Mouse (Mus musculus) liver, embryonic 11.5 days (tissue): Measurements from ENCODE around the gene Jmjd8. TPM values are rescaled to one million over a fixed set of nuclear protein-coding genes. Genes with fewer than 3 reads are reported as not detected.
A peak's percentile ranks its signal among the peaks of the same experiment; 100 is the strongest.

ENCODE experiments used
- ATAC-seq: fragments of 200-750 bp; cut with Nextera tagmentation; replicated peaks from 2 replicates; pipeline ENCODE4 v1.8.0; 2017; ENCODE audit warnings: moderate number of reproducible peaks, mild to moderate bottlenecking, moderate TSS enrichment, moderate library complexity; ENCODE audit not compliant: low FRiP score
- DNase-seq: peaks from one replicate; pipeline ENCODE4 v3.0.0-alpha.2; 2017; ENCODE audit warnings: low spot score
- H3K27ac ChIP-seq: fragments of 300-500 bp; sonication (generic); 2 replicates; pipeline ENCODE4 v1.5.1; 2014; ENCODE audit warnings: mild to moderate bottlenecking, low read depth, low read length, control low read depth
- H3K27me3 ChIP-seq: fragments of 300-500 bp; sonication (generic); replicated peaks from 2 replicates; pipeline ENCODE4 v1.6.1; 2014; ENCODE audit warnings: low read length, mixed read lengths; ENCODE audit not compliant: control insufficient read depth, insufficient read depth
- H3K36me3 ChIP-seq: fragments of 300-500 bp; sonication (generic); 2 replicates; pipeline ENCODE4 v1.6.1; 2014; ENCODE audit warnings: mild to moderate bottlenecking, low read length, moderate library complexity, mixed read lengths; ENCODE audit not compliant: control insufficient read depth, insufficient read depth
- H3K4me1 ChIP-seq: fragments of 300-500 bp; sonication (generic); replicated peaks from 2 replicates; pipeline ENCODE4 v1.6.1; 2014; ENCODE audit warnings: low read length, mixed read lengths; ENCODE audit not compliant: control insufficient read depth, insufficient read depth
- H3K4me2 ChIP-seq: fragments of 300-500 bp; sonication (generic); 2 replicates; pipeline ENCODE4 v1.6.1; 2014; ENCODE audit warnings: mild to moderate bottlenecking, control low read depth, moderate library complexity
- H3K4me3 ChIP-seq: fragments of 300-500 bp; sonication (generic); 2 replicates; pipeline ENCODE4 v1.5.1; 2014; ENCODE audit warnings: low read depth, low read length, control low read depth
- H3K9ac ChIP-seq: fragments of 300-500 bp; sonication (generic); 2 replicates; pipeline ENCODE4 v1.6.1; 2014; ENCODE audit warnings: low read depth, low read length, control low read depth
- H3K9me3 ChIP-seq: fragments of 300-500 bp; sonication (generic); 2 replicates; pipeline ENCODE4 v1.6.1; 2016; ENCODE audit warnings: low read length, inconsistent platforms, mixed read lengths; ENCODE audit not compliant: control insufficient read depth
- WGBS: fragments of 180-500 bp; shearing (Covaris S2); extraction: QIAGEN DNeasy Blood & Tissue Kit; methylation state at CpG from one replicate; pipeline ENCODE4 v1.1.7; 2014; 5-methylcytosine and 5-hydroxymethylcytosine counted together
- polyA plus RNA-seq: library from polyadenylated mRNA; unstranded; fragments of >200 nt; fragmentation: Nextera tagmentation; extraction: Ambion mirVana; gene quantifications from 2 replicates; pipeline ENCODE4 v1.2.1, GENCODE M21; 2014

Jmjd8 gene
- polyA plus RNA-seq, 1 experiment from 2014 or later = 36.6 TPM

DNA sequence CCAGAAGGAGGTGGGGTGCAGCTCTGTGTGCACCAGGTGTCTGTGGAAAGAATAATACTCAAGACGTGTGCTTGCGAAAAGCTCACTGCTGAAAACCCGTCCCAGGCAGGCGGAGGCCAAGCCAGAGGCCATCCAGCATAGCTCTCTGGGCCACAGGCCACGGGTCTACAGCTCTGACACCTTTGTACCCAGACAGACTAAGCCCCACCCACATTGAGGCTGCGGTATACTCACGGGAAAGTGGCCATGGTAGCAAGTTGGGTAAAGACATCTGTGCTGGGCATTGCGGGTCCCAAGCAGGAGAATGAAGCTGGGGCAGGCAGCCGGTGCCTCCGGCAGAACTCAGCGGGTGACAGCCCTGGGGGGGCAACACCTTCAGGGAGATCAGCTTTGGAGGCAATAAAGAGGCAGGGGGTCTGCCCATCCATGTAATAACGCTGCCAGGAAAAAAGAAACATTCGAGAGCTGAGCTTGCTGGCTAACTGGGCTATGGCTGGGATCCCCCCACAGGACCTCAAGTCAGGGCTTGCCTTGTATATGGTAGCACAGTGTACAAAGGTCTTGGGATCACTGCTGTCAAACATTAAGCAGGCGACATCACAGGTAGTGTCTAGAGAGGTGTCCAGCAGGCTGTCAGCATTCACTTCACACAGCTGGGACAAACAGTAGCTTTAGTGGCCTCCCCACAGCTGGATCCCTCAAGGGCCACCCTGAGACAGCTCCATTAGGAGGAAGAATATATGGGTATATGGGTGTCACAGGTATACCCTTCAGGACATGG is 11.0 kb downstream of the Jmjd8 start:
- Histone ChIP-seq H3K9ac (no peak overlapping the region), H3K4me1 (peaks cover 38% of the 10 kb centered on the region), H3K9me3 (no peaks in the 10 kb centered on the region), H3K36me3 (peaks cover 40% of the 10 kb centered on the region), H3K4me2 (no peak overlapping the region), H3K27me3 (no peaks in the 10 kb centered on the region), H3K27ac (no peak overlapping the region; the same call in 1 of the 2 replicates), H3K4me3 (no peak overlapping the region)
- 84% methylated on average over 14 of the region's 14 CpGs for WGBS
- no peak for DNase-seq
- ATAC-seq = no peak

- no peak overlapping the region for H3K27ac ChIP-seq
- 94% methylated on average over 6 of the region's 6 CpGs for WGBS
- DNase-seq (no peak), ATAC-seq (no peak)
- H3K9me3 ChIP-seq = no peaks in the 10 kb centered on the region
- no peak overlapping the region for H3K9ac ChIP-seq
- no peak overlapping the region for H3K4me2 ChIP-seq
- H3K27me3 ChIP-seq = no peaks in the 10 kb centered on the region
- H3K36me3 ChIP-seq = peaks cover 33% of the 10 kb centered on the region
- H3K4me3 ChIP-seq = no peak overlapping the region
- H3K4me1 ChIP-seq = peaks cover 38% of the 10 kb centered on the region
Observed at GRCm38 (mm10) chr17:25840519-25840918, 11.9 kb downstream of the Jmjd8 start.

DNA sequence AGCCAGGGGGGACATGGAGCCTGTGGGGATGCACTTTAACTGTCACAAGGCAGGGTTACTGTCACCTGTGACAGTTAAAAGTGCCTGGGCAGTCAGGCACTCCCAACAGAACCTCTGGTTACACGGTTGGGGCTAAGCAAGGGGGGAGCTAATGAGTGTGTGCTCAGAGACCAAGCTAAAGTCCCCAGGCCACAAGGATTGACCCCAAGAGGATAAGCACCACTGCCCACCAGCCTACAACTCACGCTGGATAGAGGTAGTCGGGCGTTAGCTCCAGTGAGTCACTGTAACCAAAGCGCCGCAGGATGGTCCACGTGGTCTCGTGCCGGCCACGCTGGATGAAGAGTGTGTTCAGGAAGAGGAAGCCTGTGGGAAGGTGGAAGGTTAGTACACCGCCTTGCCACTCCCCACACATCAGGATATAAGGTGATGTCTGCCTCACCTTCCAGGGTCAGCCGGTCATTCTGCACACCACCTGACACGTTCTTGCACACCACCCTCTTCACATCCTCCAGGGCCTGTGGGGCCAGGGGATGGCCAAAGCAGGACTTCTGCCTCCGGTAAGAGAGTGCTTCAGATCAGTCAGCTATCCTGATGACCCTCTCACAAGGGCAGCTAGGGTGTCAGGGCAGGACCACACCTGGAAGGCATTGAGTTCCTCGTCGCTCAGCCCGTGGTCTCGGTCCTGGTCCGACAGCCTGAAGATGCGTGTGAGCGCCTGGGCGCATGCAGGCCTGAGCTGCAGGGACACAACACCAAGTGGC is 12.6 kb downstream of the Jmjd8 start, which contains the start of gene Gm20683:
Gene Gm20683 (minus strand): TSS at position 647 of the 764 bp plus-strand sequence.
- Histone ChIP-seq H3K9me3 (no peaks in the 10 kb centered on the region), H3K4me1 (peaks cover 33% of the 10 kb centered on the region), H3K27ac (no peak within 1 kb of the TSS), H3K9ac (no peak within 1 kb of the TSS), H3K4me3 (no peak within 1 kb of the TSS), H3K27me3 (no peaks in the 10 kb centered on the region), H3K36me3 (peaks cover 36% of the 10 kb centered on the region), H3K4me2 (no peak within 1 kb of the TSS)
- WGBS = 93% methylated on average over 22 of the region's 22 CpGs
- no peak for ATAC-seq
- DNase-seq = no peak

DNA sequence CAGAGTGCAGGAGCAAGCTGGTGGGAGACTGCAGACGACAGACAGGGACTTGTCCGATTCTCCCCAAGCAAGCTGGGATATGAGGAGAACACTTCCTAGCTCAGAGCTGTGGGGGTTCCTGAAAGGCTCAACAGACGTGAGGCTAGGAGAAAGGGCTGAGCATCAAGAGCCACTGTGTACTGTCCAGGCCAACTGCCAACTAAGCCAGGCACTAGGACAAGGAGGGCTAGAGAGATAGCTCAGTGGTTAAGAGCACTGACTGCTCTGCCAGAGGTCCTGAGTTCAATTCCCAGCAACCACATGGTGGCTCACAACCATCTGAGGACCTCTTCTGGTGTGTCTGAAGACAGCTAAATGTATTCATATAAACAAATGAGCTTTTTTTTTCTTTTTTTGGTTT is 13.8 kb downstream of the Jmjd8 start:
- Histone ChIP-seq H3K27me3 (no peaks in the 10 kb centered on the region), H3K4me2 (no peak overlapping the region), H3K4me3 (no peak overlapping the region), H3K4me1 (peaks cover 22% of the 10 kb centered on the region), H3K9ac (no peak overlapping the region), H3K36me3 (peaks cover 36% of the 10 kb centered on the region), H3K27ac (no peak overlapping the region), H3K9me3 (no peaks in the 10 kb centered on the region)
- 86% methylated on average over 3 of the region's 3 CpGs for WGBS
- ATAC-seq (no peak), DNase-seq (no peak)

GRCm38 (mm10) chr17:25843122-25843521 is 14.5 kb downstream of the Jmjd8 start:
- H3K4me2 ChIP-seq = peak overlapping the region; percentile 93
- no peaks in the 10 kb centered on the region for H3K27me3 ChIP-seq
- peaks cover 16% of the 10 kb centered on the region for H3K4me1 ChIP-seq
- no peaks in the 10 kb centered on the region for H3K9me3 ChIP-seq
- H3K36me3 ChIP-seq = peaks cover 32% of the 10 kb centered on the region
- 89% methylated on average over 4 of the region's 4 CpGs for WGBS
- H3K4me3 ChIP-seq = peak overlapping the region; percentile 85
- no peak overlapping the region; the same call in none of the 2 replicates for H3K27ac ChIP-seq
- no peak for ATAC-seq
- DNase-seq = no peak
- peak overlapping the region; percentile 93 for H3K9ac ChIP-seq

DNA sequence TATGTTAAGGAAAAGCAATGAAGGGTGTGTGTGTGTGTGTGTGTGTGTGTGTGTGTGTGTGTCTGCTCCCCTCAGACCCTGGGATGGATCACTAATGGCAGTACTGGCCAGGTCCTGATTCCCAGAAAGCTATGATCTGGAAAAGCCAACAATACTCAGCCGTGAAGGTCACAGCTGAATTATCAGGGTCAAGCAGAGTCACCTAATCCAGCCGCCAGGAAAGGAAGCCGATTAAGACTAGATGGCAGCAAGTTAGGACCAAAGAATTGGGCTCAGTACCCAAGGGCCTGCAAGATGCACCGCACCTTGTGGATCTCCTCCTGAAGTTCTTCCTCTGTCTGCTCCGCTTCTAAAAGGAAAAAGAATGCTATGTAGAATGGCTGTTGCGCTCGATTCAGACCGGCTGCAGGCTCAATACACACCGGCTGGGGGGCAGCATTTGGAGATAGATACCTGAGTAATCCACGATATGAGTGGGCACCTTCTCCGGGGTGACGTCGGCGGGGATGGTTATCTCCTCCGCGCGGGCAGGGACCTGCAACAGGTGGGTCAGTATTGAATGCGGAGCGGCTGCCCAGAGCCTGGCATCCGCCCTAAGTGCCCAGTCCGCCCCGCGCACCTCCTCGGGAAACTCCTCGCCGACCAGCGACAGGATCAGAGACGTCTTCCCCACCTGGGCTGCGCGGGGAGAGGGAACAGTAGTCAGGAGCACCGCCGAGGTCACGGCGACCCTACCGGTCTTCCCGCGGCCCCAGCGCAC is 15.1 kb downstream of the Jmjd8 start:
- ATAC-seq = peak; percentile 63
- peaks cover 16% of the 10 kb centered on the region for H3K4me1 ChIP-seq
- H3K9ac ChIP-seq = peak overlapping the region; percentile 93
- H3K4me2 ChIP-seq = peak overlapping the region; percentile 93
- H3K27ac ChIP-seq = peak overlapping the region; percentile 84
- H3K36me3 ChIP-seq = peaks cover 32% of the 10 kb centered on the region
- no peak for DNase-seq
- 2% methylated on average over 38 of the region's 38 CpGs for WGBS
- no peaks in the 10 kb centered on the region for H3K9me3 ChIP-seq
- peak overlapping the region; percentile 85 for H3K4me3 ChIP-seq
- H3K27me3 ChIP-seq = no peaks in the 10 kb centered on the region

GRCm38 (mm10) chr17:25844396-25844901 is 15.8 kb downstream of the Jmjd8 start, which contains the start of gene Rhot2:
TSS of gene Rhot2 (minus strand) at chr17:25844851.
- Histone ChIP-seq H3K4me3 (peak within 1 kb of the TSS; percentile 85), H3K27me3 (no peaks in the 10 kb centered on the region), H3K36me3 (peaks cover 28% of the 10 kb centered on the region), H3K9me3 (no peaks in the 10 kb centered on the region), H3K4me1 (peaks cover 16% of the 10 kb centered on the region), H3K4me2 (peak within 1 kb of the TSS; percentile 93), H3K9ac (peak within 1 kb of the TSS; percentile 93), H3K27ac (peak within 1 kb of the TSS; percentile 84)
- DNase-seq = peak; percentile 93
- peak; percentile 95 for ATAC-seq
- WGBS = under 1% methylated on average over 21 of the region's 21 CpGs

DNA sequence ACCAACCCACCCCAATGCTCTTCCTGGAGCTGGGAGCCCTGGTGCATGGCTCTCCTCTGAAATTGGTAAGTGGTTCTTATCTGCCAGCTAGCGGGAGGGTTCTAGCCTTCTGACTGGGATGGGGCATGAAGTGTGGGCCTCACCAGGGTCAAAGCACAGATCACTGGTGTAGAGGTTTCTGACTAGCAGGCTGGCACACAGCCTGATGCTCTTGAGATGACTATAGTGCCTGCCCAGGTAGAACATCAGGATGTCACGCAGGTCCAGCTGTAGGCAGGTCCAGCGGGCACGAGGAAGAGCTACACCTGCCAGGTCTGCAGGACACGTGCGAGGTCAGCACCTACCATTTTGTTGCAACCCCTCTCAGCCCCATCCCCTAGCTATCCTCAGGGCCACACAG is 31.6 kb downstream of the Jmjd8 start:
- H3K27ac ChIP-seq = no peak overlapping the region
- peaks cover 5% of the 10 kb centered on the region; the same call in 1 of the 2 replicates for H3K36me3 ChIP-seq
- H3K4me1 ChIP-seq = peaks cover 19% of the 10 kb centered on the region
- peak overlapping the region; percentile 91 for H3K4me2 ChIP-seq
- H3K9ac ChIP-seq = peak overlapping the region; percentile 83; the same call in 1 of the 2 replicates
- ATAC-seq (no peak), DNase-seq (no peak)
- H3K9me3 ChIP-seq = no peaks in the 10 kb centered on the region
- H3K27me3 ChIP-seq = no peaks in the 10 kb centered on the region
- H3K4me3 ChIP-seq = peak overlapping the region; percentile 65
- 90% methylated on average over 6 of the region's 6 CpGs for WGBS
